Mouse (Mus musculus) left cerebral cortex, adult 9 months (tissue): ENCODE results near the gene Fndc5.
A peak's percentile ranks its signal among the peaks of the same experiment; 100 is the strongest.

Source experiments
- DNase-seq, 2 experiments: peaks; one replicate each; pipeline ENCODE4 v3.0.0; 2022; ENCODE audit warnings: low spot score in 2 of 2

Gene Fndc5

GRCm38 (mm10) chr4:129146392-129146791 is 9.6 kb downstream of the Fndc5 start:
- no peak for DNase-seq

DNA sequence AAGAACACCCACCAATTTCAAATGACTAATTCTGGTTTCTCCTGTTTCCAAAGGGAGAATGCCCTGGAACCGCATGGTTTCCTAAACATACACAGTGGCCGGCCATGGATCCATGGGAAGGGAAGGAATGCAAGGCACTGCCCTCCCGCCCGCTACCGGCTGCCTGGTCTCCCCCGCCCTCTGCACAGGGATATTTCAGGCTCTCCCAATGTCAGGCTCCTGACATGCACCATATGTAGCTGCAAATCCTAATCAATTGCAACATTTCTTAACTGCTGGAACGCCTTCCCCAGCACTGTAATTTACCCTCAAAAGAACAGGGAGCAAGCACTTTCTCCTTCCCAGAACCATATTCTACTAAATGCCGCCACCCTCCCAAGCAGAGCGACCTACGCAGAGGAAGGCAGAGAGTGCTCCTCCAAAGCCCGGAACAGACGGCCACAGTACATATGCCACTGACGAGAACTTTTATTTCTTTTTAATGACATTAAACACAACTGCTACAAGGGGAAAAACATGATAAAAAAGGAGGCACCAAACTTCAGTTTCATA is 10.8 kb downstream of the Fndc5 start:
- DNase-seq = no peak

GRCm38 (mm10) chr4:129149321-129149720 is 12.5 kb downstream of the Fndc5 start:
- DNase-seq = no peak

DNA sequence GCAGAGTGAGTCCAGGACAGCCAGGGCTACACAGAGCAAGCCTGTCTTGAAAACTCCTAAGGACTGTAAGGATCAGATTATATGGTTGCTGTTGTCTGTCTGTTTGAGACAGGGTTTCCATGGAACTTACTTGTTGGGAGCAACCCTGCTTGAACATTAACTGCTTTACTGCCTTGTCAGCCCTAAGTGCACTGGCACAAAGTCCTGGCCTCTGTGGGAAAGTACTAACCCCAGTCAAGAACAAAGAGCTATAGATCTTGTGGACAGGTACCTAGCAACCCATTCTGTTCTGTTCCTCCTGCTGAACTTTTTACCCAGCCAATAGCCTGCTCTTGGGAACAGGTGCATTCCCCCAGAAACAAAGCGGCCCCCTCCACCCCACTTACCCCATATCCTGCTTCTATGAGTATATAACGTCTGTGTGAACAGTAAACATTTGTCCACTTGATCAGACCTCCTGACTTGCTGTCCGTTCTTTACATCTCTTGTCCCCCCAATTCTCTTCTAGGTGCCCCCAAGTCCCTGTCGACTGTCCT is 14.5 kb downstream of the Fndc5 start:
- no peak for DNase-seq

GRCm38 (mm10) chr4:129157541-129157940 is 20.7 kb downstream of the Fndc5 start:
- no peak for DNase-seq

DNA sequence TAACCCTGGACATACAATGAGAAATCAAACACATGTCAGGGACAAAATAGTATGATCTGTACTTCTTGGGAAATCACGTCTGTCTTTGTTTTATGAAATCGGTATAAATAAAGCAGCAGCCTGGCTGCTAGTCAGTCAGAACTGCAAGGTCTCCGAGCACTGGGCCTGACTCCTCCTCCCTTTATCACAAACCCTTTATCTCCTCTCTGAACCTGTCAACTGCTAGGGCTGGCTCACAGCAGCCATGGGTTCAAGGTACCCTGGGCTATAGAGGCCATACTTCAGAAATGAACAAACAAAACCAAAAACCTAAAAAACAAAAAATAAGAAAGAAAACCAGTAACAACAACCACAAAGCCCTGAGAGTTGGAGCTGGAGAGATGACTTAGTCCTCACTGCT is 21.8 kb downstream of the Fndc5 start:
- DNase-seq = no peak

- DNase-seq = no peak
Observed at GRCm38 (mm10) chr4:129161076-129161475, 24.3 kb downstream of the Fndc5 start.

DNA sequence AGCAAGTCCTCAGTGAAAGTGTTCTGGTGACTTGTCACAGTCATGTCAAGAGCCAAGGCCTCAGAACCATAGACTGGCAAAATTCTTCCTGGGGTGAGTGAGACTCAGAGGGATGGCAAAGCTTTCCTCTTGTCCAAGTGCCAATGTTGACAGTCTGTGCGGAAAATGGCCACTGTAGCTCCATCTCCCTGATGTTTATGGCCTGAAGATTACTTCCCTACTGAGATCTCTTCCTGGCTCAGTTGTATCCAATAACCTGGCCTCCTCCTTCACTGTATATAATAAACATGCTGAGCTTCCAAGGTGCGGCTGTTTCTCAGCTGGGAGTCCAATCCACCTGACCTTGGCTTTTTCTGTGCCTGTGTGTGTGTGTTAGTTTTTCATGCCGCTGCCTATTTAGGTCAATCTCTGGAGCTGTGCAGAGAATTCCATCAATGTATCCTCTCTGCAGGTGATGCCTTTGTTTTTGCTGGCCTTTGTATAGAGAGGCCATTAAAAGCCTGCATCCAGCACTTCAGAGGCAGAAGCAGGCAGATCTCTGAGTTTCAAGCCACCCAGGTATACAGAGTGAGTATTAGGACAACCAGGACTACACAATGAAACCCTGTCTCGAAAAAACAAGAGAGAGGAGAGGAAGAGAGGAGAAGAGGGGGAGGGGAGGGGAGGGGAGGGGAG is 24.9 kb downstream of the Fndc5 start:
- no peak for DNase-seq

- no peak for DNase-seq
Observed at GRCm38 (mm10) chr4:129172529-129172928, 35.7 kb downstream of the Fndc5 start.

DNA sequence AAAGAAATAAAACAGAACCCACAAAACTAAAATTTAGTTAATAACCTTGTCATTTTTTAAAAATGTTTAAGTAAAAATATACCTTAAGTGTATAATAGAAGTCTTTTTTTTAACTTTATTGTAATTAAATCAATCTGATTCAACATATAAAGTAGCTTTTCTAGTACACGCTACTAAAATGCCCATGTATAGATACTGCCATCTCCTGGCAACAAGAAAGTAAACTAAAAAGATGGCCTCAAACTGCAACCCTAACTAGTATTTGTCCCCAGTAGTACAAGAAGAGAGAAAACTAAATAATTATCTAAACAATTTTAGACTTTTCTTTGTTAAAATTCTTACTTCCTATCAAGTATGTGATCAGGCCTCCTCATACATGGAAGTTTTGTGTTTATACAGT is 42.8 kb downstream of the Fndc5 start:
- DNase-seq = no peak

- no peak for DNase-seq
Observed at GRCm38 (mm10) chr4:129188041-129188659, 51.4 kb downstream of the Fndc5 start.

GRCm38 (mm10) chr4:129188803-129189541 is 52.2 kb downstream of the Fndc5 start:
- DNase-seq = peak in 1 of 2 experiments; percentile 45

DNA sequence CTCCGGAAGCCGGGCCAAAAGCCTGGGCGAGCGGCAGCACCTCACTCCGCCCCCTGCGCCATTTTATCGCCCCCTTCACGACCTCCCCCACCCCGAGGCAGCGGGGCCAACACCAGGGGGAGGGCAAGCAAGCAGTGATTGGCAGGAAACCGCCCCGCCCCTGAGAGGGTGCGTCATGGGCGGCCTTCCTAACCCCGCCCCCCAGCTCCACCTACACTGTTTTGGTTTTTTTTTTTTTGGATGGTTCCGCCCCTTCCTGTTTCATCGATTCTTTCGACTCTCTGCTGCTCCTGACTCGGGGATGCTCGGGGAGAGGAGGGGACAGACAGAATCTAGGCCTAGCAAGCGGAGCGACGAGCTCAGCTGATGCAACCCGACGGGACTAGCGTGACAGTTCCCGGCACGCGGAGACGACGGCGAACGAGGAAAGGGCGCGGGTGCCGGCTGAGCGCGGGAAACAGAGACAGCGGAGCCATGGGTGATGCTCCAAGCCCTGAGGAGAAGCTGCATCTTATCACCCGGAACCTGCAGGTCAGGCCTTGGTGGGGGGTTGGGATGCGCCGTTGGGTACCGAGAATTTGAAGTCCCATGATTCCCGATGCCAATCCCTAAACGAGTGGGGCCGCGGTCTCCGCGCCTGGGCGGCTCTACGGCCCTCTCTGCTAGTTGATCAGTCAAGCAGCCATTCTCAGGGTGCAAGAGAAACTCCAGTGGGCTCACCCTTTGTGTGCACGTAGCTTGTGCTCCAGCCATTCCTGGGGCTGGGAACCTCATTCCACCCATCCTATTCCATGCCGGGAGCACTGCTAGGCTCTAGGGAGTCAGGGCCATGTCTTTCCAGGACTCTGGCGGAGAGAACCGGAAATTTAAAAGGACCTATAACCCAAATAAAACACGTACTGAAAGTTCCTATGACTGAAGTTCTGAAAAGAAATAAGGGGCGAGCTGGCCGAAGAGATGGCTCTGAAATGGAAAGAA is 53.0 kb downstream of the Fndc5 start, which contains the start of the genes S100pbp and Yars:
S100pbp (minus strand) TSS at position 186 of the 978 bp plus-strand sequence.
Yars (plus strand) TSS at position 219 of the 978 bp plus-strand sequence.
- peak; percentile 90 to 96 for DNase-seq

- no peak for DNase-seq
Observed at GRCm38 (mm10) chr4:129190538-129190937, 53.7 kb downstream of the Fndc5 start.

GRCm38 (mm10) chr4:129191691-129192090 is 54.9 kb downstream of the Fndc5 start:
- DNase-seq = no peak
